Mouse (Mus musculus): ENCODE results near the gene Gpc6. TPM values are rescaled to one million over a fixed set of nuclear protein-coding genes. Genes with fewer than 3 reads are reported as not detected.

Gene Gpc6
- total and polyA plus RNA-seq, 3 experiments, result not detected

- Histone ChIP-seq H3K9me3 (replicated peaks; ENCODE audit: insufficient read depth, low read length) (no peaks in the 10 kb centered on the region), H3K4me1 (ENCODE audit: control insufficient read depth in 1 of 2, insufficient read depth in 2 of 2, low read length in 2 of 2) (no peaks in the 10 kb centered on the region), H3K27me3 (ENCODE audit: control insufficient read depth in 1 of 2, insufficient read depth in 2 of 2, low read length in 2 of 2) (no peaks in the 10 kb centered on the region), H3K4me3 (ENCODE audit: control insufficient read depth in 1 of 2, insufficient read depth in 1 of 2, low read depth in 2 of 2, low read length in 2 of 2) (no peak overlapping the region), H3K9ac (ENCODE audit: control insufficient read depth, low read depth, low read length, poor library complexity, severe bottlenecking) (no peak overlapping the region), H3K27ac (ENCODE audit: control insufficient read depth, low read depth, low read length) (no peak overlapping the region), H3K36me3 (ENCODE audit: control insufficient read depth in 1 of 2, insufficient read depth in 2 of 2, low read length in 2 of 2) (no peaks in the 10 kb centered on the region), H3K79me2 (ENCODE audit: control insufficient read depth, insufficient read depth, low read length, poor library complexity) (no peaks in the 10 kb centered on the region)
- TF ChIP-seq CTCF (IDR thresholded peaks at IDR 0.05 in 2 of 3, conservative IDR thresholded peaks at IDR 0.05 in 1 of 3; ENCODE audit: control insufficient read depth in 1 of 3, insufficient read depth in 1 of 3, low read depth in 2 of 3, low read length in 3 of 3, poor library complexity in 1 of 3, severe bottlenecking in 1 of 3) (no peak), ELF1 (IDR thresholded peaks at IDR 0.05; ENCODE audit: low read depth, low read length) (no peak), USF1 (IDR thresholded peaks at IDR 0.05; ENCODE audit: low read depth, low read length) (no peak), MAX (IDR thresholded peaks at IDR 0.05; ENCODE audit: low read length) (no peak), SMC3 (IDR thresholded peaks at IDR 0.05; ENCODE audit: low read depth, low read length) (no peak), ZKSCAN1 (IDR thresholded peaks at IDR 0.05; ENCODE audit: low read depth, low read length) (no peak), ZC3H11A (IDR thresholded peaks at IDR 0.05; ENCODE audit: low read depth, low read length) (no peak), MYC (IDR thresholded peaks at IDR 0.05; ENCODE audit: low read depth, low read length) (no peak), TBP (IDR thresholded peaks at IDR 0.05; ENCODE audit: low read depth, low read length) (no peak), NELFE (IDR thresholded peaks at IDR 0.05; ENCODE audit: low read depth, low read length) (no peak), TAL1 (IDR thresholded peaks at IDR 0.05; ENCODE audit: low read length) (no peak), USF2 (IDR thresholded peaks at IDR 0.05; ENCODE audit: borderline replicate concordance in 1 of 2, insufficient read depth in 1 of 2, low read depth in 1 of 2, low read length in 2 of 2) (no peak), TCF12 (IDR thresholded peaks at IDR 0.05; ENCODE audit: low read depth, low read length) (no peak), MEF2A (IDR thresholded peaks at IDR 0.05; ENCODE audit: extremely low read depth, insufficient replicate concordance, low read depth, low read length, poor library complexity, severe bottlenecking) (no peak), POLR2A (IDR thresholded peaks at IDR 0.05; ENCODE audit: control insufficient read depth in 1 of 2, insufficient read depth in 1 of 2, low read depth in 1 of 2, low read length in 2 of 2, poor library complexity in 1 of 2) (no peak), POLR2AphosphoS2 (IDR thresholded peaks at IDR 0.05; ENCODE audit: low read length) (no peak), RCOR1 (IDR thresholded peaks at IDR 0.05; ENCODE audit: low read depth, low read length) (no peak), ETS1 (IDR thresholded peaks at IDR 0.05; ENCODE audit: low read depth, low read length) (no peak), CHD2 (IDR thresholded peaks at IDR 0.05; ENCODE audit: low read length) (no peak), POLR2AphosphoS5 (IDR thresholded peaks at IDR 0.05; ENCODE audit: borderline replicate concordance, low read depth, low read length) (no peak)
- DNase-seq (ENCODE audit: low read depth, low spot score), result no peak
Observed at GRCm38 (mm10) chr14:117919612-117920011, 994.5 kb downstream of the Gpc6 start.

GRCm38 (mm10) chr14:117921393-117922014, 996.4 kb downstream of the Gpc6 start:
- H3K4me1 ChIP-seq (ENCODE audit: control insufficient read depth in 1 of 2, insufficient read depth in 2 of 2, low read length in 2 of 2), result no peaks in the 10 kb centered on the region

More at GRCm38 (mm10) chr14:117921393-117922014, 996.4 kb downstream of the Gpc6 start:
- no peak overlapping the region for H3K27ac ChIP-seq (ENCODE audit: control insufficient read depth, low read depth, low read length)
- H3K36me3 ChIP-seq (ENCODE audit: control insufficient read depth in 1 of 2, insufficient read depth in 2 of 2, low read length in 2 of 2), result no peaks in the 10 kb centered on the region
- DNase-seq (ENCODE audit: low read depth, low spot score), result no peak
- no peaks in the 10 kb centered on the region for H3K79me2 ChIP-seq (ENCODE audit: control insufficient read depth, insufficient read depth, low read length, poor library complexity)
- TF ChIP-seq NRF1 (IDR thresholded peaks at IDR 0.05; ENCODE audit: insufficient read depth, low read depth, low read length, poor library complexity, severe bottlenecking) (no peak), ZKSCAN1 (IDR thresholded peaks at IDR 0.05; ENCODE audit: low read depth, low read length) (no peak), MEF2A (IDR thresholded peaks at IDR 0.05; ENCODE audit: extremely low read depth, insufficient replicate concordance, low read depth, low read length, poor library complexity, severe bottlenecking) (no peak), GABPA (IDR thresholded peaks at IDR 0.05; ENCODE audit: low read depth, low read length) (no peak), ZMIZ1 (IDR thresholded peaks at IDR 0.05; ENCODE audit: low read depth, low read length) (no peak), POLR2AphosphoS5 (IDR thresholded peaks at IDR 0.05; ENCODE audit: borderline replicate concordance, low read depth, low read length) (no peak)
- H3K27me3 ChIP-seq (ENCODE audit: control insufficient read depth in 1 of 2, insufficient read depth in 2 of 2, low read length in 2 of 2), result no peaks in the 10 kb centered on the region
- no peak overlapping the region for H3K4me3 ChIP-seq (ENCODE audit: control insufficient read depth in 1 of 2, insufficient read depth in 1 of 2, low read depth in 2 of 2, low read length in 2 of 2)
- H3K9ac ChIP-seq (ENCODE audit: control insufficient read depth, low read depth, low read length, poor library complexity, severe bottlenecking), result no peak overlapping the region
- no peaks in the 10 kb centered on the region for H3K9me3 ChIP-seq (replicated peaks; ENCODE audit: insufficient read depth, low read length)
